Mouse (Mus musculus) retina, embryonic 14.5 days (tissue): ENCODE results near the gene Vmn1r129.
"Not testable (repeated sequence)": the region's sequence is repeated elsewhere in the genome, so short reads cannot be mapped to it uniquely, and the experiment has no call there.

Source experiments
- DNase-seq: peaks from one replicate; pipeline ENCODE4 v3.0.0-alpha.2; 2015; ENCODE audit warnings: low spot score

Vmn1r129 gene

DNA sequence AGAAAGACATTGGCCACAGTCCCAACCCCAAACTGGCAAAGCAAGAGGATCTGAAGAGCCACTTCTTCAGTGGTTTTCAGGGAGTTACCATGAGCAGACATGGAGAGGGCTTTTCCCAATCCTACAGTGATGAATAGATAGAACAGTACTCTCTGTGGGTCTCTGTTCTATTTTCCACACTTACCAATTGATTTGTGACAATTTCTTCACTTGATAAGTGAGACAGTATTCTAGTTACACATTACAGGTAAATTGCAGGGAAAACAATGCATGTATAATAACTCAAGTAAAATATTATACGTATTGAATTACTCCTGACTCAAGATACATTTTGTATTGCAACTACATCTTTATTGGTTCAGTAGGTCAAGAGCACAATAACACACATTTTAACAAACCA lies at the start of gene Vmn1r129:
Vmn1r129 (minus strand) TSS at position 101 of the 400 bp plus-strand sequence.
- DNase-seq: not testable (repeated sequence)

DNA sequence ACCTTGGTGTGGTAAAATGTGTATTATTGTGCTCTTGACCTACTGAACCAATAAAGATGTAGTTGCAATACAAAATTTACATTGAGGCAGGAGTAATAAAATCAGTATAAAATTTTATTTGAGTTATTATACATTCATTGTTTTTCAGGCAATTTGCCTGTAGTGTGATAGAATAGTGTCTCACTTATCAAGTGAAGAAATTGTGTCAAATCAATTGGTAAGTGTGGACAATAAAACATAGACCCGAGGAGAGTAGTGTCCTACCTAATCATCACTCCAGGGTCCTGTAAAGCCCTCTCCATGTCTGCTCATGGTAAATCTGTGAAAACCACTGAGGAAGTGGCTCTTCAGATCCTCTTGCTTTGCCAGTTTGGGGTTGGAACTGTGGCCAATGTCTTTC lies 12.0 kb downstream of the Vmn1r129 start, which contains the start of gene Vmn1r128:
Vmn1r128 (plus strand) TSS at position 301 of the 400 bp plus-strand sequence.
- DNase-seq: not testable (repeated sequence)

DNA sequence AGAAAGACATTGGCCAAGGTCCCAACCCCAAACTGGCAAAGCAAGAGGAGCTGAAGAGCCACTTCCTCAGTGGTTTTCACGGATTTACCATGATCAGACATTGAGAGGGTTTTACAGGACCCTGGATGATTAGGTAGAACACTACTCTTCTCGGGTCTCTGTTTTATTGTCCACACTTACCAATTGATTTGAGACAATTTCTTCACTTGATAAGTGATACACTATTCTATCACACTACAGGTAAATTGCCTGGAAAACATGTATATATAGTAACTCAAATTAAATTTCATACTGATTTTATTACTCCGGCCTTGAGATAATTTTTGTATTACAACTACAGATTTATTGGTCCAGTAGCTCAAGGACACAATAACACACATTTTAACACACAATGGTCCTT lies 41.3 kb downstream of the Vmn1r129 start, which contains the start of gene Vmn1r127:
Vmn1r127 (minus strand) TSS at position 101 of the 400 bp plus-strand sequence.
- DNase-seq: not testable (repeated sequence)
